Mouse (Mus musculus): ENCODE results near the gene Calr4.

- no peak for TF ChIP-seq MAX (IDR thresholded peaks at IDR 0.05; ENCODE audit: low read length)
- no peak for TF ChIP-seq USF1 (IDR thresholded peaks at IDR 0.05; ENCODE audit: low read depth, low read length)
- TF ChIP-seq MXI1 (IDR thresholded peaks at IDR 0.05; ENCODE audit: low read depth, low read length): no peak
- TF ChIP-seq POLR2A (IDR thresholded peaks at IDR 0.05; ENCODE audit: low read depth, low read length): no peak
- TF ChIP-seq CTCF (conservative IDR thresholded peaks at IDR 0.05 in 1 of 2, IDR thresholded peaks at IDR 0.05 in 1 of 2; ENCODE audit: low read depth in 2 of 2, low read length in 2 of 2): no peak
- TF ChIP-seq JUND (conservative IDR thresholded peaks at IDR 0.05; ENCODE audit: low read depth, low read length): no peak
- no peak for TF ChIP-seq BHLHE40 (IDR thresholded peaks at IDR 0.05; ENCODE audit: low read depth, low read length)
- TF ChIP-seq MAZ (IDR thresholded peaks at IDR 0.05; ENCODE audit: low read depth, low read length): no peak
- TF ChIP-seq SMC3 (IDR thresholded peaks at IDR 0.05; ENCODE audit: low read depth, low read length): no peak
- no peak for TF ChIP-seq EP300 (IDR thresholded peaks at IDR 0.05; ENCODE audit: low read length)
Measured at GRCm38 (mm10) chr4:109299136-109299535, 64.9 kb downstream of the Calr4 start.
